Mouse (Mus musculus): Measurements from ENCODE around the gene Tarbp1. TPM values are rescaled to one million over a fixed set of nuclear protein-coding genes. Genes with fewer than 3 reads are reported as not detected.

The Tarbp1 gene
- polyA plus RNA-seq (2014; fragmentation: Illumina TruSeq; extraction: RNeasy Lipid Tissue Mini Kit (QIAGEN cat#74804); ENCODE audit: low replicate concordance) = 3.8 TPM

DNA sequence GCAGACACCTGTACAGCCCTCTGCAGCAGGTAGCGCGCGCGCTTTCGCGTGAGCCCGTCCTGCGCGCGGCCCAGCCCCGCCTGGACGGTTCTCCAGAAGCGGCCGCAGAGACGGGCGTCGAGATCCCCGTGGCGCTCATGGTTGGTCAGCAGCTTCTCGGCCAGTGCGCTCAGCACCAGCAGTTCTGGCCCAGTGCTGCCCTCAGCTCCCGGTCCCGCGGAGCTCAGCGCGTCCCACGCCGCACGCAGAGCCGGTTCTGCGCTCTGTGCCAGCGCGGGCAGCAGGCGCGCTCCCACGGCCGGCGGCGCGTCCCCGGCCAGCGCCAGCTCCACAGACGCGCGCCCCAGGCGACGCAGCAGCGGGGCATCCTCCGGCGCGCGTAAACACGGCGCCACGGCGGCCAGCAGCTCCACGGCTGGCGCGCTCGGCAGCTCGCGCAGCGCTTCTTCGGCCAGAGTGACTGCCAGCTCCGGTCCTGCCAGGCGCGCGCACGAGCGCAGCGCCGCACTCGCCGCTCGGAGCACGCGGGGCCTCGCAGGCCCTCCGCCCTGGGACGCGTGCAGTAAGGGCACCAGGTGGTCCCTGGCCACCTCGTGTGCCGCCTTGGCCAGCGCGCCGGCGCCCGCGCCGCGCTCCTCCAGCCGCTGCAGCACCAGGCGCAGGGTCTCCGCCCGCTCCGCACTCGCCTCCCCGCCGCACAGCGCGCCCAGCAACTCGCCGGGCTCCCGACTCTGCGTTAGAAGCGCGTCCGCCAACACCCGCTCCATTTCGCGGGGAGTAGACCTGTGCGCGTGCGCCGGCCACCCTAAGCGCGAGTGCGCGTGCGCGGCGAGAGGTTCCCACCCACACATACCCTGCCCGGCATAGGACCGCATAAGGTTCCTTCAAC lies at the start of gene Tarbp1:
TSS of gene Tarbp1 (minus strand) at position 767 of the 889 bp plus-strand sequence.

DNA sequence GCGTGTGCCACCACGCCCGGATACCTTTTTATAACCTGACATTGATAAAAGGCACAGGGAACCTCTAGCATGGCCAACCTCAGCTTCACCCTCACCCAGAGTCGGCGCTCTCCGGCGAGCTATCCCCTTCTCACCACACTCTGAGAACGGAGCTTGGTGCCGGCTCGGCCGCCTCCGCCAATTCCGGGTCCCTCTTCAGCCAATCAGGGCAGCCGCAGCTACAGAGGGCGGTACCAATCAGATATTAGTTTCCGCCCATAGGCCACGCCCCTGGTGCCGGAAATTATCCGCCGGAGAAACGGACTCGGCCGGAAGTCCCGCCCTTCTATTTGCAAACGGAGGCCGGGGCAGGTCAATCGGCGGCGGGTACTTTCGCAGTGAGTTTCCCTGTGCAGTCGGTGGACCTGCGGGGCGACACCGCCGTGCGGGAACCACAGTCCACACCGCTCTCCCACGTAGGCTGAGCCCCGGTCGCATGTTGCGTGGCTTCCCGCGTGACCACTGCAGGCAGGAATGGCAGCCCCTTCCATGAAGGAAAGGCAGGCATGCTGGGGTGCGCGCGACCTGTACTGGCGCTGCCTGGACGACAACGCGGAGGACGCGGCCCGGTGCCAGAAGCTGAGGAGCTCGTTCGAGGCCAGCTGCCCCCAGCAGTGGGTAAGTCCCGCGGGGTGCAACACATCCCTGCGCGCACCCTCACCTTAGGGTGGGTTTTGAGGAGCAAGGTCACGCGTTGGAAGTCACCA lies 52.5 kb downstream of the Tarbp1 start, which contains the start of gene Coa6:
TSS of gene Coa6 (plus strand) at position 342 of the 746 bp plus-strand sequence.

Other genes with a start within 250 kb of the Tarbp1 start
- 0.22 TPM for gene Slc35f3, start 176.5 kb downstream of the Tarbp1 start, polyA plus RNA-seq (2014; fragmentation: Illumina TruSeq; extraction: RNeasy Lipid Tissue Mini Kit (QIAGEN cat#74804); ENCODE audit: low replicate concordance)
- 60.6 TPM for gene Coa6, start 52.5 kb downstream of the Tarbp1 start, polyA plus RNA-seq (2014; fragmentation: Illumina TruSeq; extraction: RNeasy Lipid Tissue Mini Kit (QIAGEN cat#74804); ENCODE audit: low replicate concordance)
- 20.5 TPM for gene Irf2bp2, start 118.9 kb upstream of the Tarbp1 start, polyA plus RNA-seq (2014; fragmentation: Illumina TruSeq; extraction: RNeasy Lipid Tissue Mini Kit (QIAGEN cat#74804); ENCODE audit: low replicate concordance)

Data from small intestine, adult 10 weeks (tissue).